Mouse (Mus musculus): Measurements from ENCODE around the gene Nacc2. TPM values are rescaled to one million over a fixed set of nuclear protein-coding genes. Genes with fewer than 3 reads are reported as not detected.

The Nacc2 gene
- 10 to 100 TPM; 59.8 to 61.4 TPM for total RNA-seq (2021)
- long read RNA-seq, experiment 1, full-length matches to known transcripts = 42 of 86 reads
- long read RNA-seq, experiment 1, partial matches to known transcripts = 16 of 86 reads
- long read RNA-seq, experiment 1, other reads (novel, unspliced or antisense) = 28 of 86 reads
- long read RNA-seq, experiment 2, full-length matches to known transcripts = 68 of 105 reads
- long read RNA-seq, experiment 2, partial matches to known transcripts = 11 of 105 reads
- long read RNA-seq, experiment 2, other reads (novel, unspliced or antisense) = 26 of 105 reads

GRCm38 (mm10) chr2:26123079-26123648 lies at the start of gene Nacc2:
Nacc2 (minus strand) TSS chr2:26123220.
- Histone ChIP-seq H3K27ac (peak within 1 kb of the TSS; percentile 80), H3K4me3 (peak within 1 kb of the TSS; percentile 69)
- no peak for DNase-seq (ENCODE audit: low spot score in 2 of 2)
- no peak for TF ChIP-seq CTCF (conservative IDR thresholded peaks at IDR 0.05)

GRCm38 (mm10) chr2:26172166-26172565 lies 49.1 kb upstream of the Nacc2 start:
- Histone ChIP-seq H3K4me3 (no peak overlapping the region), H3K27ac (no peak overlapping the region)
- DNase-seq (ENCODE audit: low spot score in 2 of 2) = no peak
- no peak for TF ChIP-seq CTCF (conservative IDR thresholded peaks at IDR 0.05)

- DNase-seq (ENCODE audit: low spot score in 2 of 2) = no peak
- no peak overlapping the region for H3K4me3 ChIP-seq
Measured at GRCm38 (mm10) chr2:26170376-26170775, 47.4 kb upstream of the Nacc2 start.

GRCm38 (mm10) chr2:26168843-26169579 lies 46.0 kb upstream of the Nacc2 start:
- TF ChIP-seq CTCF (conservative IDR thresholded peaks at IDR 0.05) = no peak
- Histone ChIP-seq H3K27ac (no peak overlapping the region), H3K4me3 (no peak overlapping the region)
- no peak for DNase-seq (ENCODE audit: low spot score in 2 of 2)

More at GRCm38 (mm10) chr2:26170376-26170775, 47.4 kb upstream of the Nacc2 start:
- no peak overlapping the region for H3K27ac ChIP-seq
- no peak for TF ChIP-seq CTCF (conservative IDR thresholded peaks at IDR 0.05)

- DNase-seq (ENCODE audit: low spot score in 2 of 2) = no peak
- Histone ChIP-seq H3K4me3 (no peak overlapping the region), H3K27ac (no peak overlapping the region)
- no peak for TF ChIP-seq CTCF (conservative IDR thresholded peaks at IDR 0.05)
Measured at GRCm38 (mm10) chr2:26166890-26167289, 43.9 kb upstream of the Nacc2 start.

GRCm38 (mm10) chr2:26158064-26158463 lies 35.0 kb upstream of the Nacc2 start:
- DNase-seq (ENCODE audit: low spot score in 2 of 2) = no peak
- H3K27ac ChIP-seq = no peak overlapping the region
- no peak for TF ChIP-seq CTCF (conservative IDR thresholded peaks at IDR 0.05)
- H3K4me3 ChIP-seq = no peak overlapping the region

- no peak overlapping the region for H3K4me3 ChIP-seq
- no peak for DNase-seq (ENCODE audit: low spot score in 2 of 2)
- peak; percentile 17 for TF ChIP-seq CTCF (conservative IDR thresholded peaks at IDR 0.05)
- H3K27ac ChIP-seq = no peak overlapping the region
Measured at GRCm38 (mm10) chr2:26156191-26156977, 33.4 kb upstream of the Nacc2 start.

GRCm38 (mm10) chr2:26155737-26156136 lies 32.7 kb upstream of the Nacc2 start:
- no peak overlapping the region for H3K4me3 ChIP-seq
- no peak overlapping the region for H3K27ac ChIP-seq
- TF ChIP-seq CTCF (conservative IDR thresholded peaks at IDR 0.05) = no peak
- DNase-seq (ENCODE audit: low spot score in 2 of 2) = no peak

- TF ChIP-seq CTCF (conservative IDR thresholded peaks at IDR 0.05) = no peak
- Histone ChIP-seq H3K27ac (no peak overlapping the region), H3K4me3 (no peak overlapping the region)
- DNase-seq (ENCODE audit: low spot score in 2 of 2) = no peak
Measured at GRCm38 (mm10) chr2:26154586-26154985, 31.6 kb upstream of the Nacc2 start.

- TF ChIP-seq CTCF (conservative IDR thresholded peaks at IDR 0.05) = peak; percentile 95
- H3K4me3 ChIP-seq = no peak overlapping the region
- peak; percentile 55 to 61 for DNase-seq (ENCODE audit: low spot score in 2 of 2)
- H3K27ac ChIP-seq = no peak overlapping the region
Measured at GRCm38 (mm10) chr2:26153909-26154340, 30.9 kb upstream of the Nacc2 start.

- DNase-seq (ENCODE audit: low spot score in 2 of 2) = no peak
- H3K4me3 ChIP-seq = no peak overlapping the region
- no peak overlapping the region for H3K27ac ChIP-seq
- peak; percentile 68 for TF ChIP-seq CTCF (conservative IDR thresholded peaks at IDR 0.05)
Measured at GRCm38 (mm10) chr2:26153295-26153694, 30.3 kb upstream of the Nacc2 start.

GRCm38 (mm10) chr2:26147706-26148370 lies 24.8 kb upstream of the Nacc2 start:
- no peak overlapping the region for H3K27ac ChIP-seq
- no peak overlapping the region for H3K4me3 ChIP-seq
- no peak for DNase-seq (ENCODE audit: low spot score in 2 of 2)
- no peak for TF ChIP-seq CTCF (conservative IDR thresholded peaks at IDR 0.05)

Measured in layer of hippocampus, adult 2 months (tissue).